Mouse (Mus musculus) neural tube, embryonic 12.5 days (tissue): ENCODE data around the gene Stab2. TPM values are rescaled to one million over a fixed set of nuclear protein-coding genes. Genes with fewer than 3 reads are reported as not detected.

Experiments used
- ATAC-seq: fragments of 200-750 bp; cut with Nextera tagmentation; 2 replicates; pipeline ENCODE4 v1.8.0; 2017; ENCODE audit warnings: low read depth, mild to moderate bottlenecking, moderate TSS enrichment, moderate library complexity; ENCODE audit not compliant: low FRiP score
- H3K27ac ChIP-seq: fragments of 300-500 bp; sonication (generic); 2 replicates; pipeline ENCODE4 v1.5.1; 2016
- H3K27me3 ChIP-seq: fragments of 300-500 bp; sonication (generic); replicated peaks from 2 replicates; pipeline ENCODE4 v1.6.1; 2016; ENCODE audit warnings: mild to moderate bottlenecking
- H3K36me3 ChIP-seq: fragments of 300-500 bp; sonication (generic); 2 replicates; pipeline ENCODE4 v1.6.1; 2016; ENCODE audit warnings: mild to moderate bottlenecking
- H3K4me1 ChIP-seq: fragments of 300-500 bp; sonication (generic); 2 replicates; pipeline ENCODE4 v1.6.1; 2016
- H3K4me2 ChIP-seq: fragments of 300-500 bp; sonication (generic); replicated peaks from 2 replicates; pipeline ENCODE4 v1.6.1; 2016; ENCODE audit warnings: mild to moderate bottlenecking
- H3K4me3 ChIP-seq: fragments of 300-500 bp; sonication (generic); 2 replicates; pipeline ENCODE4 v1.5.1; 2016
- H3K9ac ChIP-seq: fragments of 300-500 bp; sonication (generic); 2 replicates; pipeline ENCODE4 v1.6.1; 2016; ENCODE audit warnings: mild to moderate bottlenecking
- H3K9me3 ChIP-seq: fragments of 300-500 bp; sonication (generic); 2 replicates; pipeline ENCODE4 v1.6.1; 2016; ENCODE audit warnings: mild to moderate bottlenecking
- WGBS: fragments of 180-500 bp; shearing (Covaris S2); methylation state at CpG from one replicate; pipeline ENCODE4 v1.1.7; 2016; 5-methylcytosine and 5-hydroxymethylcytosine counted together
- polyA plus RNA-seq: library from polyadenylated mRNA; unstranded; fragments of >200 nt; fragmentation: Nextera tagmentation; extraction: Ambion mirVana; gene quantifications from 2 replicates; pipeline ENCODE4 v1.2.1, GENCODE M21; 2016

The Stab2 gene
- 0.18 and 0.20 TPM in 2 replicates for polyA plus RNA-seq

DNA sequence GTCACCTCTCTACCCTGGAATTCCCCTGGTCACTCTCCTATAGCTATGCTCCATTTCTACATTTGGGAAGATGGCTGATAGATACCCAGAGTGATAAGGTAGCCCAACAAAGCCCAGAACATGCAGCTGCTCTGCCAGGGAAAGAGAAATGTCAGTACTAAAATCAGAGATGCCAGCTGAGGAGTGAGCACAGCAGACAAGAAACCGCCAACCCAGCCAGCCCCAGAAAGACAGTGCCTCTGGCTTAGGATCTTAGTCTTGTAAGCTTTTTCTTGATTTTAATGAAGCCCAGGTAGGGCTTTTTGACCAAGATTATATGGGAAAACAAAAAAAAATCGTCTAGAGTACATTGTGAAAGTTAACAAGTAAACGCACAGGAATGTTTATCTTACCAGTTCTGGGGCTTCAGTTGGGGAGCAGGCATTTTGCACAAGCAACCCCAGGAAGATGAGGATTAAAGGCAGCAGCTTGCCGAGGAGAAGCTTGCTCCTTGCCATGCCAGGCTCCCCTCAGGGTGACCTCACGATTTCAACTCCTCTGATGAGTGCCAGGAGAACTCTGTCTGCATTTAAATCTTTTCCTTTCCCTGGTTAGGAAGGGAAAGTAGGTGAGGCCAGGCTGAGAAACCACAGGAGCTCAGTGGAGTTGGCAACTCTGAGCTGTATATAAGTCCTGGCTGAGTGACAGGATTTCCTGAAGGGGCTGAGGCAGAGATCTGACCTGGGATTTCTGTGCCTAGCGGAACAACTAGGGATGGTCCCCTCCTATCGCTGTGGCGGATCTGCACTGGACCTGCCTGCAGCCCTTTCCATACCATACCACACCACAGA lies at the start of gene Stab2:
Gene Stab2 (minus strand): TSS at position 641 of the 830 bp plus-strand sequence.
- Histone ChIP-seq H3K4me1 (no peaks in the 10 kb centered on the region), H3K9ac (no peak within 1 kb of the TSS), H3K9me3 (no peaks in the 10 kb centered on the region), H3K27me3 (no peaks in the 10 kb centered on the region), H3K4me2 (no peak within 1 kb of the TSS), H3K4me3 (no peak within 1 kb of the TSS), H3K27ac (no peak within 1 kb of the TSS), H3K36me3 (no peaks in the 10 kb centered on the region)
- 75% methylated on average over 8 of the region's 8 CpGs for WGBS
- no peak for ATAC-seq

DNA sequence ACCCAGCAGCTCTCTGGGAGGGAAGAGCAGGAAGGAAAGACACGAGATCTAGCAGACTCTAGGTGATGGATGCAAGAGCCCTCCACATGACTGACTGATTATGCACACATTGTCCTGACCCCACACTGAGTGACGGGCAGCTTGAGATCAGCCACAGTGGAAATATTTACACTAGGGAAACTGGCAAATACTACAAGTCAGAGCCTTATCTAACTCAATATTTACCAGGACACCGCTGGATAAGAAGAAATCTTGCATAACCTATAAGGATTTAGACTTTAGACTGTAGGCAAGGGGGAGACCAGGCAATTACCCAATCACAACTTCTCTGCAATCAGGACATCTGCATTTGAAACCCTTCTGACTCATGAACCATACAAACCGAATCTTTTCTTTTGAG lies 43.9 kb upstream of the Stab2 start:
- no peak overlapping the region for H3K9ac ChIP-seq
- no peaks in the 10 kb centered on the region; the same call in 1 of the 2 replicates for H3K27me3 ChIP-seq
- WGBS: 70% methylated on average over 4 of the region's 4 CpGs

DNA sequence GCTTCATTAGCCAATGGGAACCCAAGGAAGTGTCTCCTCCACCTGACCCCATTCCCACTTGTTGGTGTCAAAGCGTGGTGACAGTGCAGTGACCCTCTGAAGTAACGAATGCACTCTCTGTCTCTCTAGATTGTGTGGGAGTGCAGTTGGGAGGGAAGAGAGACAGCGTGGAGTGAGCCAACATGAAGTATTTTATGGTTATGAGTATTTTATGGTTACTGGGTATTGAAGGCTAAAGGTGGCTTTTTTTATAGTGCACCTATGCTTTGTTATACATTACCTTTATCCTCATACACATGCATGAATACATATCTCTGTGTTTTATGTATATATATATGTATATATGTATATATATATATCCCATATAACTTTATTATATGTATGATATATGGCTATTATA lies 41.4 kb upstream of the Stab2 start:
- Histone ChIP-seq H3K27me3 (no peaks in the 10 kb centered on the region; the same call in 1 of the 2 replicates), H3K4me1 (peaks cover 3% of the 10 kb centered on the region; the same call in 1 of the 2 replicates), H3K4me2 (no peak overlapping the region), H3K27ac (no peak overlapping the region), H3K9me3 (no peaks in the 10 kb centered on the region), H3K4me3 (no peak overlapping the region), H3K36me3 (no peaks in the 10 kb centered on the region), H3K9ac (no peak overlapping the region)
- no peak for ATAC-seq
- WGBS: 82% methylated on average over 3 of the region's 3 CpGs

More for the DNA sequence above, 43.9 kb upstream of the Stab2 start:
- H3K4me2 ChIP-seq: no peak overlapping the region
- no peaks in the 10 kb centered on the region for H3K36me3 ChIP-seq
- H3K4me1 ChIP-seq: no peaks in the 10 kb centered on the region
- no peak for ATAC-seq
- H3K27ac ChIP-seq: no peak overlapping the region
- H3K9me3 ChIP-seq: no peaks in the 10 kb centered on the region
- no peak overlapping the region for H3K4me3 ChIP-seq

DNA sequence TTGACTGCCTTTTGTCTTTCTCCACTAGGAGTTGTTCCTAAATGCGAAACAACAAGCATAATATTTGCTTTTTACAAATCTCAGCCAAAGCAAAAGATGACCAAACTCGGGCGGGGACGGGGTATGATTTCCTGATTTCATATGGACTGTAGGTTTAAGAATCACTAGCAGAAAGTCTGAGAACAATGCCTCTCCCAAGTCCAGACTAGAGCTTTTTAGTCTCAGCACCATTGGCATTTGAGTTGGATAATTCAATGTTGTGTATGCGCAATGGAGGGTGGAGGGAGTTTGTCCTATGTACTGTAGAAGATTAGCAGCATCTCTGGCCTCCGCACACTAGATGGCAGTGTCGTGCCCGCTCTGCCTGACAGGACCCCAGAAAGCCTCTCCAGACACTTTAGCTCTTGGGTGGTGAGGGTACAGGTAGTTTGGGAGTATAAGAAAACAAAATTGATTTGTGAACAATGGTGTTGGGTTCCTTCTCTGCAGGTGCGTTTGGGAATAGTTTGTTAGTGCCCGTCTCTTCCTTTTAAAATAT lies 39.2 kb upstream of the Stab2 start:
- no peak overlapping the region for H3K4me2 ChIP-seq
- 85% methylated on average over 10 of the region's 10 CpGs for WGBS
- no peak for ATAC-seq
- no peaks in the 10 kb centered on the region for H3K27me3 ChIP-seq
- H3K4me3 ChIP-seq: no peak overlapping the region
- peaks cover 3% of the 10 kb centered on the region; the same call in 1 of the 2 replicates for H3K4me1 ChIP-seq
- no peaks in the 10 kb centered on the region for H3K9me3 ChIP-seq
- H3K9ac ChIP-seq: no peak overlapping the region
- no peak overlapping the region for H3K27ac ChIP-seq
- no peaks in the 10 kb centered on the region for H3K36me3 ChIP-seq

DNA sequence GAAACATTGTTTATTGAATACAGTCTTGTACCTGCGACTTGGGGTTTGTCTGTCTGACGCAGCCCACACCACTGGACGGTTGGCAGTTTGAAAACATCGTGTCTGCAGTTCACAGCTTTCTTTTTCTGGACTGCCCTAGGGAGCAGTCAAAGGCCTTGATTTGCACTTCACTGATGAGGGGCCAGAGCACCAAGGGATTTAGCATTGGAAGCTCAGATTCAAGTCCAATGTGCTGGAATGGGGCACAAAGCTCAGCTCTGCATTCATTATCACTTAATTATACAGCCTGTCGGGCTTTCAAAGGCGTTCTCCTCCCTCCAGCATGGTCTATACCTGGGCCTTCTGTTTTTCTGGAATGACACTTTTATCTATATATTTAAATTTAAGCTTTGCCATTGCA lies 38.6 kb upstream of the Stab2 start:
- H3K4me3 ChIP-seq: no peak overlapping the region
- no peaks in the 10 kb centered on the region for H3K27me3 ChIP-seq
- H3K4me1 ChIP-seq: peaks cover 3% of the 10 kb centered on the region; the same call in 1 of the 2 replicates
- no peaks in the 10 kb centered on the region for H3K36me3 ChIP-seq
- 15% methylated on average over 6 of the region's 6 CpGs for WGBS
- no peaks in the 10 kb centered on the region for H3K9me3 ChIP-seq
- H3K4me2 ChIP-seq: no peak overlapping the region
- ATAC-seq: no peak
- no peak overlapping the region for H3K27ac ChIP-seq
- H3K9ac ChIP-seq: no peak overlapping the region

DNA sequence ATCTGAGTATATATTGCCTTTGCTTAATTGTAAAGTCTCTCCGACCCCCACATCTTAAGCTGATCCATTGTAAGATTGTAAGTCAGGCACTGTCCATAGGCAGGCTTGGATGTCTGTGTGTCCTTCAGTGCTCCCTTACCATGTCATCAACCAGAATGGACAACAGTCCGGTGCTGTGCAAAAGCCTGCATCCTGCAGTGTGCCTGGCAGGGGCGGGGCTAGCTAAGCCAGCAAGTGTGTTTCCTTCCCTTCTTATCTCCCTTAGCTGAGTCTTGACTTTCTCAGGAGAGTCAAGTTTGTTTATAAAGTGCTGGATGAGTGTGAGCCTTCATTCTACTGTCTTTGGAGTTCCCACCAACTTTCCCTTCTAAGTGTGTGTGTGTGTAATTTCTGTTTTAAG lies 37.4 kb upstream of the Stab2 start:
- Histone ChIP-seq H3K4me2 (no peak overlapping the region), H3K27me3 (no peaks in the 10 kb centered on the region), H3K9ac (no peak overlapping the region), H3K36me3 (no peaks in the 10 kb centered on the region), H3K4me1 (peaks cover 3% of the 10 kb centered on the region; the same call in 1 of the 2 replicates), H3K4me3 (no peak overlapping the region), H3K27ac (no peak overlapping the region), H3K9me3 (no peaks in the 10 kb centered on the region)
- 77% methylated on average over 3 of the region's 3 CpGs for WGBS
- ATAC-seq: no peak

DNA sequence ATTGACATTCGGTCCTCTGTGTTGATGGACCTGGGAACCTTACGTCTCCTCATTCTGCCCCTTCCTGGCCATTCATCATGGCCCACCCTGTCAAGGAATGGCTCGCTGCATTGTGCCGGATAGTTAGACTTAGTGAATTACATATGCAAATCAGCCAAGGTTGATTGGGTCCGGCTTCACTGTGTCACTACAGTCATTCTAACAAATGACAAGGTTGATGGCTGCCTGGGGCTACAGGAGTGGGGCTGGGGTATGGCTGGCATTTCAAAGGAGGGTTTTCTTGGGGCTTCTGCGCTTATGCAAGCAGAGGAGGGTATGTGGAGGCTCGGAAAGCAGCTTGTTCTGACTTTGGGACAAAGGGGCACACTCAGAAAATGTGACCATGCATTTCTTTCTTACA lies 33.4 kb upstream of the Stab2 start:
- H3K27me3 ChIP-seq: no peaks in the 10 kb centered on the region; the same call in 1 of the 2 replicates
- ATAC-seq: peak; percentile 39; the same call in 1 of the 2 replicates
- H3K27ac ChIP-seq: no peak overlapping the region
- peaks cover 7% of the 10 kb centered on the region for H3K4me1 ChIP-seq
- H3K9ac ChIP-seq: no peak overlapping the region
- no peak overlapping the region for H3K4me2 ChIP-seq
- H3K9me3 ChIP-seq: no peaks in the 10 kb centered on the region
- H3K4me3 ChIP-seq: no peak overlapping the region
- 62% methylated on average over 7 of the region's 7 CpGs for WGBS
- no peaks in the 10 kb centered on the region for H3K36me3 ChIP-seq

DNA sequence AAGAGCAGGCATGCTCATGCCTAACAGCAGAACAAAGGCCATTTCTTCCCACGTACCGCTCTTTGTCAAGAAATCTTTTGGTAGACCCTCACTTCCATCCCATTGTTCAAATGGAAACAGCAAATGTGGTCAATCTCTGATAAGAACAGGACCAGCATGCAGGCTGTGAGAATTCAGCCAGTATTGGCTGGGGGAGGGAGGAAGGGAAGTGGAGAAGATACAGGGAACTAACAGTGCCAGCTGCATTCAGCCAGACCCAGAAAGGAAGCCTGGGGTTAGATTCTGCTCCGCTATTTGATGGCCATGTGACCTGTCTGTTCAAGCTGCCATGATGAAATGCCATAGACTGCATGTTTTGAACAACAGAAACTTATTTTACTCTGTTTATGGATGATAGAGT lies 32.0 kb upstream of the Stab2 start:
- 85% methylated on average over 3 of the region's 3 CpGs for WGBS
- H3K27me3 ChIP-seq: no peaks in the 10 kb centered on the region; the same call in 1 of the 2 replicates

DNA sequence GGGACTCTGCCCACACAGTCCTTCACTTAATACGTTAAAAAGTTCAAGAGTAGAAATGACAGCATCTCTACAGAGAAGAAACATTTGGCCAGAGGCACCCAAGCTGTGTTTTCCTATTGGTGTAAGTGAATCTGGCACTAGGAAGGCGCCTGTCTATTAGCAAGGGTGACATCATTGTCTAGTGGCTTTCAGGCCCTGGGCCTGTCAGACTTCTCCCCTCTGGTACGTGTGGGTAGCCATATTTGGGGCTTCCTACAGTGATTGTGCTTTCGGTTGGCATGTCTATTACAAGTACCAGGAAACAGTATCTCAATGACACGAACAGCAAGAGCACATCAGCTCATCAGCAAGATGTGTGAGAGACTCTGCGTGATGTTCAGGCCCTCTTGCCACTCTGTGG lies 31.5 kb upstream of the Stab2 start:
- ATAC-seq: no peak
- Histone ChIP-seq H3K36me3 (no peaks in the 10 kb centered on the region), H3K27me3 (no peaks in the 10 kb centered on the region; the same call in 1 of the 2 replicates), H3K4me2 (no peak overlapping the region), H3K9me3 (no peaks in the 10 kb centered on the region), H3K27ac (no peak overlapping the region), H3K4me1 (peaks cover 14% of the 10 kb centered on the region), H3K4me3 (no peak overlapping the region), H3K9ac (no peak overlapping the region)
- WGBS: 93% methylated on average over 6 of the region's 6 CpGs

More for the DNA sequence above, 32.0 kb upstream of the Stab2 start:
- no peak overlapping the region for H3K9ac ChIP-seq
- H3K4me1 ChIP-seq: peaks cover 14% of the 10 kb centered on the region
- ATAC-seq: no peak
- H3K4me3 ChIP-seq: no peak overlapping the region
- no peaks in the 10 kb centered on the region for H3K9me3 ChIP-seq
- H3K4me2 ChIP-seq: no peak overlapping the region
- H3K36me3 ChIP-seq: no peaks in the 10 kb centered on the region
- no peak overlapping the region for H3K27ac ChIP-seq

DNA sequence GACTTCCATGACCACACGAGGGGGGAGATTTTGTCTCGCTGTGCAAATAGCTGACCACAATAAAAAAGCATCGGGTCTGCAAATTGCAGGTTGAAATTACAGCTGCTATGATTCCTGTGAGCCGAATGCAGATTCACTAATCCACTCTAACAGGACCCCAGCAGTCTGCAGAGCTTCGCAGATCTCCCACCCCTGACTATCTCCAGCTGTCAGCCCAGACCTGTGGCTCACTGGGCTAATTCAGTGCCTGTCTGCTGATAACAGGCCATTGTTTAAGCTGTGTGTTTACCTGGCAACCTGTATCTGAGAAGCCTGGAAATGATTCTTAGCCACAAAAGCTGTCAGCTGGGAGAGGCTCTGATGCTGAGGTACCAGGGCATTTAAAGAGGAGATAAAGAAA lies 29.2 kb upstream of the Stab2 start:
- Histone ChIP-seq H3K9me3 (no peaks in the 10 kb centered on the region), H3K36me3 (no peaks in the 10 kb centered on the region), H3K4me3 (no peak overlapping the region), H3K4me2 (no peak overlapping the region), H3K27ac (no peak overlapping the region), H3K9ac (no peak overlapping the region), H3K4me1 (peaks cover 14% of the 10 kb centered on the region), H3K27me3 (no peaks in the 10 kb centered on the region; the same call in 1 of the 2 replicates)
- 30% methylated on average over 5 of the region's 5 CpGs for WGBS
- ATAC-seq: no peak

DNA sequence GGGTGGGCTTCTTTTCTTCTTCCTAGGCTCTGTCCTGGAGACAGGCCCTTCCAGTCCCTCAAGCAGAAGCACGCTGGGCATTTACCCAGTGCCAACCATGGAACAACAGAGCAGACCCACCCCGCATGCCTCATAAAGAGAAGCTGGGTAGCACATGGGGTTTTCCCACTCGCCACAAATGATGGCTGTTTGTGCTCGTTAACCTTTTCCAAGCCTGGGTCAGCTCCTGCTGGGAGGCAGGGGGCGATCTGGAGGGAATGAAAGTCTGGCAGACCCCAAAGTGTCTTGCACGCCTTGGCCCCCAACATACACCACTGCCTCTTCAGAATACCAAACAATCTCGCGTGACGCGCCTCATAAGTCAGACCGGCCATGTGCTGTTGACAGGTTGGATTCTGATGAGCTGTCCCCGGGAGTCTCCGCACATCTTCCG lies 28.5 kb upstream of the Stab2 start:
- Histone ChIP-seq H3K4me2 (peak overlapping the region; percentile 33), H3K27ac (no peak overlapping the region), H3K4me3 (no peak overlapping the region), H3K27me3 (no peaks in the 10 kb centered on the region; the same call in 1 of the 2 replicates), H3K9ac (no peak overlapping the region), H3K9me3 (no peaks in the 10 kb centered on the region), H3K4me1 (peaks cover 14% of the 10 kb centered on the region), H3K36me3 (no peaks in the 10 kb centered on the region)
- whole genome bisulfite sequencing: 16% methylated on average over 14 of the region's 14 CpGs
- peak; percentile 77 for ATAC-seq

DNA sequence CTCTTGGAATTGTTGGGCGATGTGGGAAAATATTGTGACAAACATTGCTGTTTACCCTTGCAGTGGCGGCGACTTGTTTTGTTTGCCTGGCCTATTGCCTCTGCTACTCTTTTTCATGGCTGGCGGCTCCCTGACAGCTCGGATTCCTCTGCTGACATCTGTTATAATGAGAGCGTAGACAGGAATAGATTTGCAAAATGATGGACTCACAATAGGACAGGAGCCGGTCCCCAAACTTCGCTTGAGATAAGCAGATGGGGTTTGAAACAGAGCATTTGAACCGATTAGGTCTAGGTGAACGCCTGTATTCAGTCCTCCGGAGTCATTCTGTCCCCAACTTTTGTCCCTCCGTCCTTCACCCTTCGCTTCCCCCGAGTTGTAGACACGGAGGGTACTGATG lies 28.0 kb upstream of the Stab2 start:
- no peaks in the 10 kb centered on the region for H3K9me3 ChIP-seq
- H3K4me1 ChIP-seq: peaks cover 14% of the 10 kb centered on the region
- H3K9ac ChIP-seq: no peak overlapping the region
- peak overlapping the region; percentile 33 for H3K4me2 ChIP-seq
- H3K27me3 ChIP-seq: no peaks in the 10 kb centered on the region; the same call in 1 of the 2 replicates
- WGBS: 32% methylated on average over 15 of the region's 15 CpGs
- ATAC-seq: no peak
- no peaks in the 10 kb centered on the region for H3K36me3 ChIP-seq
- H3K4me3 ChIP-seq: no peak overlapping the region
- H3K27ac ChIP-seq: no peak overlapping the region
